Mouse (Mus musculus): ENCODE data around the gene Zcwpw1. TPM values are rescaled to one million over a fixed set of nuclear protein-coding genes. Genes with fewer than 3 reads are reported as not detected.

Gene Zcwpw1
- polyA plus RNA-seq, 1 experiment from 2014 or later, result 22.2 TPM

GRCm38 (mm10) chr5:137772755-137773154, 14.8 kb upstream of the Zcwpw1 start:
- TF ChIP-seq CTCF (IDR thresholded peaks at IDR 0.05), result no peak
- CTCF ChIA-PET, result interaction anchor here (2.0 to 3.4 kb wide), 2 partner anchors 11 to 13 kb away, joined by 7 to 12 read pairs; no protein-coding TSS in a partner anchor
- in situ Hi-C loops (cut with MboI; ENCODE audit: low pct_unique_long_range_greater_than_20kb), result no loop called here

DNA sequence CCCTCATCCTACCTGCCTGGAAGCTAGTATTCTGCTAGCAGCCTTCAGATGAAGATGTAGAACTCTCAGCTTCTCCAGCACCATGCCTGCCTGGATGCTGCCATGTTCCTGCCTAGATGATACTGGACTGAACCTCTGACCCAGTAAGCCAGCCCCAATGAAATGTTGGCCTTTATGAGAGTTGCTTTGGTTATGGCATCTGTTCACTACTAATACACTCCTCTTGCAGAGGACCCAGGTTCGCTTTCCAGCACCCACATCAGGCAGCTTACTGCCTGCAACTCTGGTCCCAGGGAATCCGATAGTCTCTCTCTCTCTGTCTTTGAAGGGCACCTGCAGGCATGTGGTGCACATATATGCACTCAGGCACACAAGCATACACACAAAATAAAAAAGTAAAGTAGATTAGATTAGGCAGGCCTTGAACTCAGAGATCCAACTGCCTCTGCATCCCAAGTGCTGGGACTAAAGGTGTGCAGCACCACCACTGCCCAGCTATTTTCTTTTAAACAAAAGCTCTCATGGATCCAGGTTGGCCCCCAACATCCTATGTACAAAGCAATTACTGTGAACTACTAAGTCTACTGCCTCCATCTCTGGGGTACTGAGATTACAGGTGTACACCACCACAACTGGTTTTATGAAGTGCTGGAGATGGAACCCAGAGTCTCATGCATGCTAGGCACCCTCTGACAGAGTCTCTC, 11.9 kb upstream of the Zcwpw1 start:
- POLR2A ChIA-PET, result interaction anchor here (0.6 kb wide), 1 partner anchor 8 kb away, joined by 3 read pairs; no protein-coding TSS in a partner anchor
- ATAC-seq, result no peak
- no peaks in the 10 kb centered on the region for H3K27me3 ChIP-seq
- TF ChIP-seq CTCF (IDR thresholded peaks at IDR 0.05), result no peak
- in situ Hi-C loops (cut with MboI; ENCODE audit: low pct_unique_long_range_greater_than_20kb), result loop anchor here (25.0 kb wide), 1 partner anchor 1237 kb away; no protein-coding TSS in a partner anchor
- CTCF ChIA-PET, result interaction anchor here (1.0 kb wide), 1 partner anchor 16 kb away, joined by 3 read pairs; no protein-coding TSS in a partner anchor
- DNase-seq (ENCODE audit: low read depth, low spot score), result no peak

More at GRCm38 (mm10) chr5:137772755-137773154, 14.8 kb upstream of the Zcwpw1 start:
- POLR2A ChIA-PET, result interaction anchor here (0.7 kb wide), 1 partner anchor 606 kb away, joined by 3 read pairs; no protein-coding TSS in a partner anchor
- DNase-seq (ENCODE audit: low read depth, low spot score) (no peak), ATAC-seq (no peak)
- H3K27me3 ChIP-seq, result no peaks in the 10 kb centered on the region

GRCm38 (mm10) chr5:137776408-137776918, 11.1 kb upstream of the Zcwpw1 start:
- TF ChIP-seq CTCF (IDR thresholded peaks at IDR 0.05), result no peak
- ChIA-PET POLR2A (no interaction called here), CTCF (interaction anchor here (1.0 kb wide), 1 partner anchor 17 kb away, joined by 3 read pairs; no protein-coding TSS in a partner anchor)
- H3K27me3 ChIP-seq, result no peaks in the 10 kb centered on the region
- DNase-seq (ENCODE audit: low read depth, low spot score), result peak; percentile 51
- ATAC-seq, result peak; percentile 37
- in situ Hi-C loops (cut with MboI; ENCODE audit: low pct_unique_long_range_greater_than_20kb), result loop anchor here (25.0 kb wide), 1 partner anchor 1236 kb away; no protein-coding TSS in a partner anchor

DNA sequence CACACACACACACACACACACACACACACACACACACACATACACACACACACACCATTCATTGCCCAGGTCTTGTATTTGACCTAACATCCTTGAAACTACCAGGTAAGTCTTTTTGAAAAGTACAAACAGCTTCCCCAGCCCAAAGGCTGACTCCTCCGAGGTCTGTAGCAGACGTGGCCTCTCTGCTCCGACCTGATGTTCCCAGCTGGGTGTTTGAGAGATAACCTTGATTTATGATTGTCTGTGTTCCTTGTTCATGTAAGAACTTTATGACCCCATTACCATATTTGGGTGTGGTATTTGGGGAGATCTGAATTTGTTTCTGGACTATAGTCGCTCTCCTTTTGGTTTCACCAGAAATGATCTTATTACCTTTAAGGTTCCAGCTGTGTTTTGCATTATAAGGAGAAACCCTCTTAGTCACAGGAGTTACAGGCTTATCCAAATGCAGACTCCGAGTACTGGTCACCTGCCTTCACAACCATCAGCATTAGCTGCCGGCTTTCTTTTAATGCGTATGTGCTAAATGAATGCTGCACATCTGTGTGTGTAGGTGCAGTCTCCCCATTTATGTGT, 10.2 kb upstream of the Zcwpw1 start:
- no peak for ATAC-seq
- H3K27me3 ChIP-seq, result no peaks in the 10 kb centered on the region
- CTCF ChIA-PET, result interaction anchor here (1.0 kb wide), 1 partner anchor 18 kb away, joined by 3 read pairs; no protein-coding TSS in a partner anchor
- no peak for TF ChIP-seq CTCF (IDR thresholded peaks at IDR 0.05)
- in situ Hi-C loops (cut with MboI; ENCODE audit: low pct_unique_long_range_greater_than_20kb), result loop anchor here (25.0 kb wide), 1 partner anchor 1235 kb away; no protein-coding TSS in a partner anchor
- POLR2A ChIA-PET, result interaction anchor here (0.6 kb wide), 1 partner anchor 25 kb away, joined by 3 read pairs; no protein-coding TSS in a partner anchor
- DNase-seq (ENCODE audit: low read depth, low spot score), result no peak

- in situ Hi-C loops (cut with MboI; ENCODE audit: low pct_unique_long_range_greater_than_20kb), result loop anchor here (25.0 kb wide), 1 partner anchor 1234 kb away; no protein-coding TSS in a partner anchor
- ATAC-seq (peak; percentile 89), DNase-seq (ENCODE audit: low read depth, low spot score) (peak; percentile 92)
- ChIA-PET CTCF (interaction anchor here (1.0 kb wide), 1 partner anchor 14 kb away, joined by 3 read pairs; no protein-coding TSS in a partner anchor), POLR2A (interaction anchor here (0.7 kb wide), 1 partner anchor 121 kb away, joined by 3 read pairs; no protein-coding TSS in a partner anchor)
- TF ChIP-seq CTCF (IDR thresholded peaks at IDR 0.05), result no peak
- no peaks in the 10 kb centered on the region for H3K27me3 ChIP-seq
These were observed 9.0 kb upstream of the Zcwpw1 start, which contains the start of gene Ppp1r35 for GRCm38 (mm10) chr5:137778635-137779034. TSS of gene Ppp1r35 (plus strand) at chr5:137778849.

GRCm38 (mm10) chr5:137779053-137779933, 8.3 kb upstream of the Zcwpw1 start:
- in situ Hi-C loops (cut with MboI; ENCODE audit: low pct_unique_long_range_greater_than_20kb), result loop anchor here (25.0 kb wide), 1 partner anchor 1233 kb away; no protein-coding TSS in a partner anchor
- no peak for TF ChIP-seq CTCF (IDR thresholded peaks at IDR 0.05)
- no peaks in the 10 kb centered on the region for H3K27me3 ChIP-seq
- ATAC-seq (peak; percentile 34), DNase-seq (ENCODE audit: low read depth, low spot score) (no peak)
- ChIA-PET CTCF (interaction anchor here (1.0 to 1.6 kb wide), 2 partner anchors 15 to 19 kb away, joined by 3 read pairs; no protein-coding TSS in a partner anchor), POLR2A (interaction anchor here (0.7 kb wide), 1 partner anchor 122 kb away, joined by 3 read pairs; no protein-coding TSS in a partner anchor)

DNA sequence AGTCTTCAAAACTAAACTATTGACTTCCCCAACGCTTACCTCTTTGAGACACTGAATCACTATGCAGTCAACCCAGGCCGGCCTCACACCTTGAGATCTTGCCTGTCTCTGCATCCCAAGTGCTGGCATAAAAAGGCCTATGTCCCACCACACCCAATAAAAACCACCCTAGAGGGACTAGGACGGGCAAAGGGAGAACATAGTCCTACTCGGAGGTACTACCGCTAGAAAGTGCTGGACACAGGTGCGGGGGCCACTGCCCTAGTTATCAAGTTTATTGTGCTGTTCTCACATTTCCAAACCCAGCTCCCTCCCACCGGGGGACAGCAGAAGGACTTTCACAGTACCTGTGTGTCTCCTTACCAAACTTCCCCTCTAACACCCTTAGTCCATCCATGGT, 5.9 kb upstream of the Zcwpw1 start:
- DNase-seq (ENCODE audit: low read depth, low spot score) (no peak), ATAC-seq (no peak)
- in situ Hi-C loops (cut with MboI; ENCODE audit: low pct_unique_long_range_greater_than_20kb), result loop anchor here (10.0 to 25.0 kb wide), 2 partner anchors 383 to 1231 kb away; partner anchors contain the start of gene Cops6
- ChIA-PET POLR2A (no interaction called here), CTCF (no interaction called here)
- TF ChIP-seq CTCF (IDR thresholded peaks at IDR 0.05), result no peak
- H3K27me3 ChIP-seq, result no peaks in the 10 kb centered on the region

DNA sequence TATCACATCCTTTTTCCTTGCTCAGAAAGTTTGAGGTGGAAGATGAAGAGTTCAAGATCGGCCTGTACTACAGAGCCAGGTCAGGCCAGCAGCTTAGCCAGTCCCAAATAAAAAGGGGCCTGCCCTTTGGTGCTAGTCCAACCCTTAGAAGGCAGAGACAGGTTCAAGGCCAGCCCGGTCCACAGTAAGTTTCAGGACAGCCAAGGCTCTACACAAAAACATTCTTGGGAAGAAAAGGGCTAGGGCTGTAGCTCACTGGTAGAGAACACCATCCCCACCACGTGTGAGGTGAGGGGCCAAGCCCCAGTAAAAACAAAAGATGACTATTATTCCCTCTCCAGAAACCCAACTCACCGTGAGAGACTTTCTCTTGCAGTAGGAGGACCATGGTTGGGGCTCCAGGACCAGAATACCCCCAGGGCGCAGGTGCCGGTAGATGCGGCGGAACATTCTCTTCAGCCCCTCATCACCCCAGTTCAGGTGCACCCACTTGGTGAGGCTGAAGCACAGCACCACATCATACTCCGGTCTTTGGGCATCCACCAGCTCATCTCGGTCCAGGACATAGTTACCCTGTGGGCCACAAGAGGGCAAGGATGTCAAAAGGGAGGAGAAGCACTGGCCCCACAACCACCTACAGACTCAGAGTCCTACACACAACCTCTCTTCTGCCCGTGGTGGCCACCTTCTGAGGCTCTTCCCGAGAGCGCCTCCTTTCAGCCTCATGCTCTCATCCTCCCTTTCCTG, 4.6 kb upstream of the Zcwpw1 start:
- in situ Hi-C loops (cut with MboI; ENCODE audit: low pct_unique_long_range_greater_than_20kb), result loop anchor here (10.0 to 25.0 kb wide), 2 partner anchors 382 to 1229 kb away; partner anchors contain the start of gene Cops6
- DNase-seq (ENCODE audit: low read depth, low spot score) (no peak), ATAC-seq (no peak)
- POLR2A ChIA-PET, result no interaction called here
- H3K27me3 ChIP-seq, result no peaks in the 10 kb centered on the region
- CTCF ChIA-PET, result interaction anchor here (0.9 to 2.5 kb wide), 2 partner anchors 10 to 17 kb away, joined by 3 to 7 read pairs; no protein-coding TSS in a partner anchor
- TF ChIP-seq CTCF (IDR thresholded peaks at IDR 0.05), result no peak
